Mouse (Mus musculus) liver, postnatal 0 days (tissue): ENCODE data around the gene Rassf4.
A peak's percentile ranks its signal among the peaks of the same experiment; 100 is the strongest.

Experiments
- CTCF ChIP-seq: sonication (generic); IDR thresholded peaks from 2 replicates; pipeline ENCODE4 v1.5.1; 2016; ENCODE audit warnings: antibody characterized with exemption, low read depth
- EP300 ChIP-seq: IDR thresholded peaks from 2 replicates; pipeline ENCODE4 v1.6.1; 2016; ENCODE audit warnings: antibody characterized with exemption, low read depth, mild to moderate bottlenecking

- TF ChIP-seq CTCF, result peak; percentile 47
- TF ChIP-seq EP300, result no peak
Observed at GRCm38 (mm10) chr6:116712062-116712461, 38.3 kb upstream of the Rassf4 start.
